Mouse (Mus musculus) erythroid progenitor cell, adult 5-6 weeks (primary cell): Measurements from ENCODE around the gene Clstn2. TPM values are rescaled to one million over a fixed set of nuclear protein-coding genes. Genes with fewer than 3 reads are reported as not detected.

ENCODE experiments used
- ATAC-seq: replicated peaks from 2 replicates; pipeline ENCODE4 v1.8.0; 2016; ENCODE audit warnings: moderate number of reproducible peaks, mild to moderate bottlenecking, moderate TSS enrichment, inconsistent platforms; ENCODE audit not compliant: poor library complexity, low FRiP score, severe bottlenecking
- total RNA-seq, 2 experiments: library from RNA; stranded (forward) in 1 of 2; stranded (reverse) in 1 of 2; fragments of 150-400 nt in 1 of 2; fragments of 186-747, 209-891 nt in 1 of 2; gene quantifications; 2 replicates each; pipeline versions ENCODE4 v1.2.3 to v1.2.4; 2015 to 2017; ENCODE audit warnings: low replicate concordance in 2 of 2

Gene Clstn2
- total RNA-seq, 2 experiments from 2014 or later, result not detected

DNA sequence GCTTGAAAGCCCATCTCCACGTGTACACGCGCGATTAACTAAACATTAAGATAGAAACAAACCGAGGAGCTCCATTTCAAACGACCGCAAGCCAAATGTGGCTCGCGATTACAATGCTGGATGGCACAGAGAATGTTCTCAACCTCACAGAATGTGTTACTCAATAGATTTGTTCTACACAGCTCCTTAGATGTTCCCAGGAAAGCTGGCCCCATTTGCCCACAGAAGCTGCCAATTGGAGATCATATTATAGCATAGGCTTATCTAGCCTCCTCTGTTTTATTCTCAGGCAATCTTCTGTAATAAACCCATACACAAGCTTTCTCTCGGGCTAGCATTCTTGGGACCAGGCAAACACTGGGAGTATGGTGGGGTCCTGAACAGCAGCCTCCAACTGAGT is 334.9 kb downstream of the Clstn2 start:
- no peak for ATAC-seq

DNA sequence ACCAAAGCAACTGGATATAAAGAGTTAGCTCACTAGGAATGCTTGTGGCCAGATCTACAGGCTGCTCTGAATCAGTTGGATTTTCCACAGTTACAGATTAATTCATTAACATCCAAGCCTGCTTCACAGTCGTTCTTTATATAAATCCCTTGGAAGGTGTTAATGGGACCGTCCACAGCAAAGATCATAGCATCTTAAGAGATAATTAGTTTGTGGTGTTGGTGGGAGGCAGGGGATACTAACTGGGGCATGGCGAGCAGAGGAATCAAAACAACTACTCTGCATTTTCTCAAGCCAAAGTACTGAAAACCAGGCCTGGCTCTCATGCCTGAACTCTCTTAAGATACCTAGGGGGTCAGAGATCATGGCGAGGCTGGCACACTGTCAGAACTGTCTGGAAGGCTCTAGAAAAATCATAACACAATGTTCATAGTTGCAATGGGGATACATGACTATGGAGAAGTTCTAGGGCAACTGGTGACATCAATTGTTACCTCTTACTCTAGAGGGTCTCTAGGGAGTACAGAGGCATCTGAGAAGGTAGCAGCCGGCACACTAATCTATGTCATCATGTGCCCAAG is 336.2 kb downstream of the Clstn2 start:
- no peak for ATAC-seq

DNA sequence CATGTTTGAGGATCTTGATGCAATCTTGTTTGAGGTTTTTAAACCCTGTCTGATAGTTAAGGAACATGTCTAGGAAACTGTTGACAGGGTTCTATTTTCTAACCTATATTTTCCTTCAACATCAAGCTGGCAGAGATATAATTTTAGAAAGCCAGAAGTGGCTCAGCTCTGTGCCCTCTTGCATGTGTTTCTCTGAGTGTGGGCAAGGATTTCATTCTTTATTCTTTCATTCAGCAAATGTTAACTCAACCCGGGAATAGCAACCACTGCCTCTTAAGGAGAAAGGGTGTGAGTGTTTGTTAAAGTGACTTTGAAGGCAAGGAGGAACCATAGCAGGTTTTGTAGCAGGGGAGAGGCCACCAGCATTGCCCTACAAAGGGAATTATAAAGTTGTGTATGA is 337.7 kb downstream of the Clstn2 start:
- ATAC-seq, result no peak

DNA sequence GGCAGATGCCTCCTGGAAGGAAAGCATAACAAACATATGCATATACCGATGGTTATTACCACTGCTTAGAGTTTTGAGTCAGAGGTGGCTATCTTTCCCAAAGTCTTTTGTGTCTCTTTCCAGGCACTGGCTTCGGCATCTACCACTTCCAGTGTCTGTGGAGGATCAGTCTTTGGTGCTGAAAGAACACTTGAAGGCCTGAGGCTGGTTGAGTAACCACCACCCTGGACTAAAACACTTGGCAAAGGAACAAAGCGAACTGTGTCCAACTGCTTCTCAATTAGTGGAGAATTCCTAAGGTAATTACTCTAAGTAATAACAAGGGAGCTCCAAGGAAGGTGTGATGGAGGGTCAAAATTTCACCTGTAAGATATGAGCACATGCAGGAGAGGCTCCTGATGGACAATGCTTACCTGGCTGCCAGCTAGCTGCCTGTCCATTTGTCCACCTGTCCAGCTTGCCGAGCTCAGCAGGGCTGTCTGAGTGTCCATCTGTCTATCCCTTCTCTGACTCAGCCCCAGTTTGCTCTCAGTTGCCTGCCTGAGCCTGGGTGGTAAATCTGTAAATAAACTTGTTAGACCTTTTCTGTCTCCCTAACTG is 346.1 kb downstream of the Clstn2 start:
- ATAC-seq, result no peak

DNA sequence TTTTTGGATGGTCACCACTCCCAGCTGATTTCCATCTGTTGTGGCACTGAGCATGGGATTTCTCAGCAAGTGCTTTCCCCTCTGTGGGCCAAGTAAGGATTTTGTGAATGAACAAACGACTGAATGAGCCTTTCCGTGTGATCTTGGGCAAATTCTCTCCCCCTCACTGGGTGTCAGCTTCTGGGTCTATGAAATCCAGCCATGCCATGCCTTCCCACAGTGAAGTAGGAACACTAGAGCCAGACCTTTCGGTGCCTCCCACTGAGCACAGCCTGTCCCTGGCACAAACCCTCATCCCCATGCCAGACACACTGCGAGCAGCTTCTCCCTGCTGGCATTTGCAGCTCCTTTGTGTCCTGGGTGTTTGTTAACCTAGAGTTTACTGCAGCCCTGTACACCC is 347.3 kb downstream of the Clstn2 start:
- ATAC-seq, result no peak

DNA sequence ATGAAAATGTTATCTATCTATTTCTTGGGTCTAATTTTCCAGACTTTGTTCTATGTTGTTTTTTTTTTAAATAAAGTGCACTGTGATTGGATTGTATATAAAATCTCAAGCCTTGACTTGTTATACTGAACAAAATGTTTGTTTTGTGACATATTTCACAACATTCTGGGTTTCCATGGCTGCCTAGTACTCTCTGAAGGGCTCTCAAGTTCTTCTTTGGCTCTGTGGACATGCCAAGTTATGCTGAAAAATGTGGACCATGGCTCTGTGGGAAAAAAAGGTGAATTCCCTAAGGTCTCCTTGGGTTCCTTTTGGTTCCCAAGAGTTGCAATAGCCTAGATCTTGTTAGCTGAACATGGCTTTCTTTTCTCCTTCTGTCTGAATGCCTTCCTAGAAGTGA is 353.1 kb downstream of the Clstn2 start:
- ATAC-seq, result no peak

DNA sequence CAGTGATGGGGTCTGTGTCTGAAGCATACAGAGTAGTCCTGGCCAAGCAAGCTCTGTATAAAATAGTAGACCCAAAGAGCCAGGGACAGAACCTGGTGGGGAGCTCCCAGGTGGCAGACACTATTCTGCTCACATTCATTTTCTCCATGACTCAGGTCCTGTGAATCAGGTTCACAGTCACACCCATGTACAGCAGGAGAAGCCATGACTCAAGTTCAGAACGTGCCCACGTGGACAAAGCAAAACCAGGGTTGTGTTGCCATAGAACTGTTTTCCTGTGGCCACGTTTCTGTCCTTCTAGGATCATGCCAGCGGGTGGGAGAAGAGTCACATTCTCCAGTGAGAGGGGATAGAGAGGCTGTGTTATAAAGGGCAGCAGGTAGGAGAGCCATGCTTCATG is 353.9 kb downstream of the Clstn2 start:
- ATAC-seq, result no peak

DNA sequence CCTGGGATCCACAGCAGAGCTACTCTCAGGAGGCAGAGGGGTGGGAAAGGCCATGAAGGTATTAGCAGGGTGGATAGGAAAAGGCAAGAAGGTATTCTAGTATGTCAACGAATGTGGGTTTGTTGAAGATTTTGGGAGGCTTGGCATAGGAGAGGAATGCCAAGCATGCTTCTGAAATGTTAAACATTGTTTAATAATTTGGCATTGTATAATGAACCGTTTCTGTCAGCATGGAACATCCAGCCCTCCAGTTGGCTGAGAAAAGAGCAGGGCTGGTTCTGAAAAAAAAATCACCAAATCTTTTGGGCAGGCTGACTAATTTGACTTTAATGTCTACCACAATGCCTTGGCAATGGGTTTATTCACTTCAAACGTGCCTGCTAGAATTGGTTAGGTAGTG is 355.9 kb downstream of the Clstn2 start:
- no peak for ATAC-seq

DNA sequence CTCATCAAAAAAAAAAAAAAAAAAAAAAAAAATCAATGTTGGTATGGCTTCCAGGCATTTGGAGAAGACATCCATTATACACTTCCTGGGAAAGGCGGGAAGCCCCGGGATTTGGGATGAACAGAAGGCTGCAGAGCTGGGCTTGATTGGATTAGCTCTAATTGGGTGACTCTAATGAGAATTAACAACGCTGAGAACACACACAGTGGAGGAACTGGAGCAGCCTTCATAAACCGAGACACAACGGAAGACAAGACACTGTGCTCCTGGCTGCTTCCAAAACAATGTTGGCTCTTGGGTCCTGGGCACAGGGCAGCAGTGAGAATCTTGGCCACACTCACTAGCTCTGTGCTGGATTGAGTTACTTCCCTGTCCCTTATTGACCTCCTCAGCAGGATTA is 360.3 kb downstream of the Clstn2 start:
- no peak for ATAC-seq

DNA sequence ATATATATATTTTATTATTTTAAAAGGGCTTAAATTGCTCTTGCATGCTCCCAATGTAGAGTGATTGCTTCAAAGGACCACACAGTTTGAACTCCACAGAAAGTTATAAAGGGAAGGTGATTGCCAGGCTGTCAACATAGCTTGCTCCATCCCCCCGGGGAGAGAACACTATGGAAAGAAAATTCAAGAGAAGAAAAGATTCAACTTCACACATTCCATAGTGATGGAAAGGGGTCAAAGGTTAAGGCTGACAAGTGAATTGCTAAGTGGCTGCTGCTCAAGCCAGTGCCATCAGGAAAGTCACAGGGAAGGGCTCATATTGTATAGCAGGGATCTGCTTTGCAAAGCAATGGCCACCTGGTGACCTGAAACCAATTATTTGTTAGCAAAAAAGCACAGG is 360.8 kb downstream of the Clstn2 start:
- no peak for ATAC-seq

DNA sequence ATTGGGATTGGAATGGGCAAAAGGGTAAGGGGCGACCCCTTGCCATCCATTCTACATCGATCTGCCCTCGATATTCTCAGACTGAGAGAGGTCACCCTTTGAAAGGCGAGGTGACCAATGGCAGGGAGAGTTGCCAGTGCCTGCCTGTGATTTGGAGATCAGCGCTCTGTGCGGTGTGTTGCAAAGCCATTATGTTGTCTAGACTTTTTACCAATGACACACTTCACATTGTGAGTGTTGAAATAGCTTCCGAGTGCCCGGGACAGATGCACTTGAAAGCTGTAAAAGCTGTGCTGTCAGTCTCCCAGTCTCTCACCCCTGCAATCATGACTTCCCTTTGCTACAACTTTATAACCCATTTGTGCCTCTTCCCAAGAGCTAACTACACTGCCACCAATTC is 362.3 kb downstream of the Clstn2 start:
- ATAC-seq, result no peak

DNA sequence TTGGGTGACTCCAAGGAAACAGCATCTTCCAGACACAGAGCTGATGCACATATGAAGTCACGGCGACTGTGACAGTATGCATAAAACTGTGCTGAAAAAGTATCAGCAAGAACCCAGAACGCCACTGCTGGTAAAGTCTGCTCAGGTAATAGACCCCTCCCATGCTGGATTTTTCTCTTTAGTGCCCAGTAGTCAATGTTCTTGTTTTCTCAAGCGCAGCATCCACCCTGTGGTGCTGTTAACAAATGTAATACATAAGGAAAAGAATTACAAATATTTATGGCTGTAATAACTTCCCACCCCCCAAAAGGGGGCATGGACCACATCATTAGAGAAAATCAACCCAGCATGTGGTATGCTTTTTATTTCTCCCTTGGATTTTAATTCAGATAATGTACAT is 372.0 kb downstream of the Clstn2 start:
- no peak for ATAC-seq

DNA sequence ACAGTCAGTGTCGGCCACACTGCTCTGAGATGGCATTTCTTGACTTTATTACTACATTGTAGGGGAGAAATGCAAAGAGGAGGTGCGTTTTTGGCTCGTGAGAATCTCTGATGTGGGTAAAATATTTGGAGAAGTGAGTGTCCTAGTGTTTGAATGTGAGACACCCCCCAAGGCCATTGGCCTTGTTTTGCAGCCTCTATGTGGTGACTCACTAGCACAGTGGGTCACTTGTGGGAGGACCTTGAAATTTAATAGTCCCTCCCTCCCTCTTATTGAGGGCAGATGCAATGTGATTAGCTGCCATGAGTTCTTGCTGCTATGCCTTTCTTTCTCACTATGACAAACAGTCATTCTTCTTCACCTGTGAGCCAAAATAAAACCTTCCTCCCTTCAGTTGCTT is 374.2 kb downstream of the Clstn2 start:
- no peak for ATAC-seq

DNA sequence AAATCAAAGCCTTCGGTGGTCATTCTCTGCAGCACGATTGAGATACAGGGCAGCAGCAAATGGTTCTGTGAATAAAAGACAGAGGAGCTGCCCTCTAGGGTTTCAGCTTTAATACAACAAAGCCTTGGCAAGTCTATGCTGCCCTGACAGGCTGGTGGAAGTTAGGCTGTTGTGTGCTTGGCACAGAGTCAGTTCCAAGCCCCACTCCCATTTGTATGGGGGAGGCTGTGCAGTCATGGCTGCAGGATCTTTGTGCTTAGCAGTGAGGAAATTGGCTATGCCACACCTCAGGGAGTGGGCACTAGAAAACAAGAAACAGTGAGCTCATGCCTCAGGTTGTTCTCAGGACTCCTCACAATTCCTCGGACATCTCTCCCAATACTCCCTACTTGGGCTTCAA is 384.6 kb downstream of the Clstn2 start:
- ATAC-seq, result no peak

DNA sequence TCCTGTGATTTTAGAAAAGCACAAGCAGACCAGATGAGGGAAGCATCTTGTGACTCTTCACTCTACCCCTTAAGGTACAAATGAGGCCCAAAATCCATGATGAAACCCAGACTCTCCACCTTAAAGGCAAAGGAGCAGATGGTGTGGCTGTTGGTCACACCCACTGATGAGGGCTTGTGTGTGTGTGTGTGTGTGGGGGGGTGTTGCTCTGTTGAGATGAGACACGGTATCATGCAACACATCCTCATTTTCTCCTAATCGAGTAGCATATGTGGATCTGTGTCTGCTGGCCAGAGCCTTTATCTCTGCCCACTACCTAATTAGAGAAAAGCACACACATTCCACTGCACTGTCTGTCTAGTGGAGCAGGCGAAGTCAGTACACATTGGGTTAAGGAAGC is 387.2 kb downstream of the Clstn2 start:
- no peak for ATAC-seq

DNA sequence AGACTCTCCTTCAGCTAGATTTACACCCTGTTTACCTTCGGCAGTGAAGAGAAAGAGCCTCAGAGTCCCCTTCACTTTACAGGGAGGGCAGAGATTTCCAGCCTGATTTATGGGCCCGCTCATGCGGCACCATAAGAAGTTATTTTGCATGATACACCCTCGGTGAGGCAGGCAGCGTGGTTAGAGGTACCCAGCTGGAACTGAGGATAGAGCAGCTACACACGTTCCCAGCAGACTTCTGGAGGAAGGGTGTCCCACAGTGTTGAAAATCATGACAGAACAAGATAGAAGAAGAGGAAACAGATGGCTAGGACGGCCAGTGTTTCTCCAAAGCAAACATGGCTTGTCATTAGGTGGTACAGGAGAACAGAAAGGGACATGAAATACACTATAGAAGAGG is 390.6 kb downstream of the Clstn2 start:
- no peak for ATAC-seq

DNA sequence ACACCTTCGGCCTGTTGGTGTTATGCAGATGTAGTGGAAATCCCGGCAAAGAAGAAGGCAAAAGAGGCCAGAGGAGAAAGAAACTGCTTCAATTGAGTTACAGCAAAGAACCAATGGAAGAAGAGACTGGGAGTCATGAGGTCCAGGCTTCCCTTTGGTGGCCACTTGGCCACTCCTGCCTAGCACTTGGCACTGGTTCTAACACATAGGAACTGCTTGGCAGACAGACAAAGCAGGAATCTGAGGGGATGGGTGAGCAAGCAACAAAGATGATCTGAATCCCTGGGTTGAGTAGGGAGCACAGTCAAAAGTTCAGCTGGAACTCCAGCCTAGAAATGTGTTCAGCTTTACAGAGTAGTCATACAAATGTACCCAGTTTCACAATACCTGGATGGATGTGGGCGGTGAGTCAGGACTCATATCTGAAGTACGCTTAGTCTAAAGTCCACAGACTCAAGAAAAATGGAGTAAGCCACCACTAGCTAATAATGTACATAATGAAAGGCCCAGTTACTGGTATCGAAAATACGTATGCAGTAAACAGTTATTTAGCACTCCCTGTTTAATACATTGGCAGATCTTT is 392.9 kb downstream of the Clstn2 start:
- ATAC-seq, result no peak

DNA sequence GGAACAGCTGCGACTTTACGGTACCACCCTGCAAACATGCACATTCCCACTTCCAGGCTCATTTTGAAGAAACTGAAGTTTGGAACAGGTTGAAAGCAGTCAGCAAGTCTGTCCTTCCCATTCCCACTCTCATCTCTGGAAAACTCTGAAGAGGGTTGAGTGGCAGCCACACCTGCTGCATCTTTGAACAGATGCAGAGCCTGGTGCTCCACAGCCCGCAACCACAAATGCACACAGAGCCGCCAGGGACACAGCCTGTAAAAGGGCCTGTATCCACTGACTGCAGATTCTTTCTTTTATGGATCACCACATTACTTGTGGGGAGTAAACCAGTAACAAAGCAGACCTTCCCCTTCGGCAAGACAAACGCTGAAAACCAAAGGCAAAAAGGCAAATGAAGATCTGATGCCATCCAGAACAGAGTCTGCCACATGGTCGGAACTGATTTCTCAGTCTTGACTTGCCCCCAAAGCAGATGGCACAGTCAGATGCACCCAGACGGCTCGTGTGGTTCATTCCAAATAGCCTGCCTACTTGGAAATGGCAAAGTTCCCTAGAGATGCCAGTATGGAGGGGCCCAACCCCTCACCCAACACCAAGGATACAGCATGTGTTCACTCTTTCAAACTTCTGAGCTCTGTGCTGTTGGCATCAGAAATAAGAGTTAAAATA is 394.2 kb downstream of the Clstn2 start:
- ATAC-seq, result no peak

DNA sequence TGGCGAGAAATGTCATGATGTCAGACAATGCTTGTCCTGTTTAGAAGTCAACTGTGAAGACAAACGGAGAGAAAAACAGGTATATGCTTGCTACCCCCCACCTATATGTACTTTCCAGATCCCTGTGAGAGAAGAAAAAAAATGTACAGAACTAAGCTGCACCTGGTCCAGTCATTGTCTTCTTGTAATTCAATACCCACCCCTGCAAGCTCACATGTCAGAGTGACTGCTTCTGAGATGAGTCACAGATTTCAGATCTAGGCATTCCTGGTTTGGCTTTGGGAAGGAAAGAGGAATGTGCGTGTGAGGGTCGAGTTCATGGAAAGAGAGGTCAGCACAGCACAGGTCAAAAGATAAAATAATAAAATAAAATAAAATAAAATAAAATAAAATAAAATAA is 397.6 kb downstream of the Clstn2 start:
- ATAC-seq, result no peak

DNA sequence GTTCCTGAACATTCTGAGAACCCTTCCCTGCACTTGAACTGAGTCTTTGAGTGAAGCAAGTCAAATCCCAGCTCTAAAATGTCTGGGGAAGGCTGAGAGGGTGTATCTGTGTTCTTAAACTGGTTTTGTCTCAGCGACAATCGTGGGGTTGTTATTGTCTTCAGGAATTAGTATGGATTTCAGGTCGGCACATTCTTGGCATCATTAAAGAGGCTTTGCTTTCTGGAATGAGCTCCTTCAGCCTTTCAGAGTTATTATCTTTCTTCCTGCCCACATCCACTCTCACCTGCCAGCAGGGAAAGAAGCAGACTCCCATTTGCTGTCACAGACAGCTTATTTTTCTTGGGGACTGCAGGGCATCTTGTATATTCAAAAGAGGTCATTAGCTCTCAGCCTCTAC is 398.1 kb downstream of the Clstn2 start:
- no peak for ATAC-seq

DNA sequence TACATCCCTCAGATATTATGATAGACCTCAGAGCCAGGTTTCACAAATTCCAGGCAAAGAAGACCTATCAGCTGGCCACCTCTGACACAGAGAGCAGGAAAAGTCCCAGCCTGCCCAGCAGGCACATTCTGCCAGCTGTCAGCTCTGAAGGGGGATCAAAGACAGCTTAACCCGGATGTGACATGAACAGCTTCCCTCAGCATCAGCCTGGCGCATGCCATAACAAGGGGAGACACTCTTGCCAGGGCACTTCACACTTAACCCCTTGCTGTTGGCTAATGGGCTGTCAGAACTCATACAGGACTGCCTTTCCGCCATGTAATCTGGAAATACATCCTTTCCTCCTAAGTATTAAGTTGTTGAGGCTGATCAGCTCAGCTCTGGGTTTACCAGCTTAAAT is 403.8 kb downstream of the Clstn2 start:
- ATAC-seq, result no peak
